Mouse (Mus musculus): ENCODE measurements around the gene Pgam1.
"Not testable (repeated sequence)": the region's sequence is repeated elsewhere in the genome, so short reads cannot be mapped to it uniquely, and the experiment has no call there.

Gene Pgam1

GRCm38 (mm10) chr19:41911178-41912073, at the start of gene Pgam1:
TSS of gene Pgam1 (plus strand) at chr19:41911923.
- DNase-seq (ENCODE audit: low spot score), result peak; percentile 97

- no peak for DNase-seq (ENCODE audit: low spot score)
These were observed 45.0 kb upstream of the Pgam1 start for GRCm38 (mm10) chr19:41866707-41867106.

- DNase-seq (ENCODE audit: low spot score), result no peak
These were observed 42.4 kb upstream of the Pgam1 start for GRCm38 (mm10) chr19:41869296-41869695.

GRCm38 (mm10) chr19:41869946-41870345, 41.8 kb upstream of the Pgam1 start:
- not testable (repeated sequence) for DNase-seq (ENCODE audit: low spot score)

GRCm38 (mm10) chr19:41872285-41872684, 39.4 kb upstream of the Pgam1 start:
- DNase-seq (ENCODE audit: low spot score), result no peak

GRCm38 (mm10) chr19:41874356-41874755, 37.4 kb upstream of the Pgam1 start:
- no peak for DNase-seq (ENCODE audit: low spot score)

- no peak for DNase-seq (ENCODE audit: low spot score)
These were observed 29.9 kb upstream of the Pgam1 start for GRCm38 (mm10) chr19:41881842-41882241.

- DNase-seq (ENCODE audit: low spot score), result no peak
These were observed 27.8 kb upstream of the Pgam1 start for GRCm38 (mm10) chr19:41883882-41884281.

GRCm38 (mm10) chr19:41888191-41888590, 23.5 kb upstream of the Pgam1 start:
- no peak for DNase-seq (ENCODE audit: low spot score)

GRCm38 (mm10) chr19:41894959-41895358, 16.8 kb upstream of the Pgam1 start:
- DNase-seq (ENCODE audit: low spot score), result no peak

GRCm38 (mm10) chr19:41895460-41896318, 16.0 kb upstream of the Pgam1 start, which contains the start of gene Rrp12:
TSS of gene Rrp12 (minus strand) at chr19:41896173.
- DNase-seq (ENCODE audit: low spot score), result peak; percentile 75

- DNase-seq (ENCODE audit: low spot score), result no peak
These were observed 15.4 kb upstream of the Pgam1 start for GRCm38 (mm10) chr19:41896319-41896711.

- peak; percentile 29 for DNase-seq (ENCODE audit: low spot score)
These were observed 12.9 kb upstream of the Pgam1 start for GRCm38 (mm10) chr19:41898860-41899259.

GRCm38 (mm10) chr19:41900495-41901090, 11.1 kb upstream of the Pgam1 start:
- DNase-seq (ENCODE audit: low spot score), result no peak

GRCm38 (mm10) chr19:41901696-41902095, 10.0 kb upstream of the Pgam1 start:
- DNase-seq (ENCODE audit: low spot score), result peak; percentile 64

- DNase-seq (ENCODE audit: low spot score), result no peak
These were observed 8.7 kb upstream of the Pgam1 start for GRCm38 (mm10) chr19:41902848-41903593.

- DNase-seq (ENCODE audit: low spot score), result no peak
These were observed 6.5 kb upstream of the Pgam1 start for GRCm38 (mm10) chr19:41905246-41905645.

- DNase-seq (ENCODE audit: low spot score), result peak; percentile 38
These were observed 5.2 kb upstream of the Pgam1 start for GRCm38 (mm10) chr19:41906311-41907078.

- peak; percentile 22 for DNase-seq (ENCODE audit: low spot score)
These were observed 4.5 kb upstream of the Pgam1 start for GRCm38 (mm10) chr19:41907079-41907760.

GRCm38 (mm10) chr19:41908736-41909135, 3.0 kb upstream of the Pgam1 start:
- no peak for DNase-seq (ENCODE audit: low spot score)

Measured in urinary bladder, postnatal 14 days (tissue).